Mouse (Mus musculus): ENCODE results near the gene Hs6st3. TPM values are rescaled to one million over a fixed set of nuclear protein-coding genes. Genes with fewer than 3 reads are reported as not detected.

Hs6st3 gene
- polyA plus RNA-seq, 1 experiment from 2014 or later: not detected

GRCm38 (mm10) chr14:119464883-119465282 is 326.7 kb downstream of the Hs6st3 start:
- H3K27ac ChIP-seq: no peak overlapping the region
- H3K9ac ChIP-seq: no peak overlapping the region
- no peaks in the 10 kb centered on the region for H3K4me1 ChIP-seq
- no peaks in the 10 kb centered on the region for H3K27me3 ChIP-seq (replicated peaks)
- ATAC-seq: no peak
- H3K4me3 ChIP-seq: no peak overlapping the region
- no peaks in the 10 kb centered on the region for H3K9me3 ChIP-seq (replicated peaks)
- no peak overlapping the region for H3K4me2 ChIP-seq
- H3K36me3 ChIP-seq: no peaks in the 10 kb centered on the region
- 77% methylated on average over 1 of the region's 1 CpGs for WGBS (ENCODE audit: insufficient replicate concordance)

- no peaks in the 10 kb centered on the region for H3K9me3 ChIP-seq (replicated peaks)
- no peak overlapping the region for H3K9ac ChIP-seq
- no peak overlapping the region for H3K27ac ChIP-seq
- H3K4me1 ChIP-seq: no peaks in the 10 kb centered on the region
- H3K27me3 ChIP-seq (replicated peaks): no peaks in the 10 kb centered on the region
- H3K4me3 ChIP-seq: no peak overlapping the region
- H3K4me2 ChIP-seq: no peak overlapping the region
- H3K36me3 ChIP-seq: no peaks in the 10 kb centered on the region
- 59% methylated on average over 5 of the region's 5 CpGs for WGBS (ENCODE audit: insufficient replicate concordance)
- no peak for ATAC-seq
These were observed 328.9 kb downstream of the Hs6st3 start for GRCm38 (mm10) chr14:119466899-119467588.

- no peak for ATAC-seq
- Histone ChIP-seq H3K27ac (no peak overlapping the region), H3K9ac (no peak overlapping the region), H3K4me1 (no peaks in the 10 kb centered on the region), H3K36me3 (no peaks in the 10 kb centered on the region), H3K27me3 (replicated peaks) (no peaks in the 10 kb centered on the region), H3K4me3 (no peak overlapping the region), H3K4me2 (no peak overlapping the region), H3K9me3 (replicated peaks) (no peaks in the 10 kb centered on the region)
- WGBS (ENCODE audit: insufficient replicate concordance): 78% methylated on average over 9 of the region's 9 CpGs
These were observed 338.4 kb downstream of the Hs6st3 start for GRCm38 (mm10) chr14:119476582-119476981.

GRCm38 (mm10) chr14:119477836-119478235 is 339.7 kb downstream of the Hs6st3 start:
- no peaks in the 10 kb centered on the region for H3K4me1 ChIP-seq
- H3K27ac ChIP-seq: no peak overlapping the region
- H3K27me3 ChIP-seq (replicated peaks): no peaks in the 10 kb centered on the region
- no peak for ATAC-seq
- 53% methylated on average over 4 of the region's 4 CpGs for WGBS (ENCODE audit: insufficient replicate concordance)
- H3K9ac ChIP-seq: no peak overlapping the region
- no peaks in the 10 kb centered on the region for H3K36me3 ChIP-seq
- H3K4me2 ChIP-seq: no peak overlapping the region
- H3K9me3 ChIP-seq (replicated peaks): no peaks in the 10 kb centered on the region
- H3K4me3 ChIP-seq: no peak overlapping the region

DNA sequence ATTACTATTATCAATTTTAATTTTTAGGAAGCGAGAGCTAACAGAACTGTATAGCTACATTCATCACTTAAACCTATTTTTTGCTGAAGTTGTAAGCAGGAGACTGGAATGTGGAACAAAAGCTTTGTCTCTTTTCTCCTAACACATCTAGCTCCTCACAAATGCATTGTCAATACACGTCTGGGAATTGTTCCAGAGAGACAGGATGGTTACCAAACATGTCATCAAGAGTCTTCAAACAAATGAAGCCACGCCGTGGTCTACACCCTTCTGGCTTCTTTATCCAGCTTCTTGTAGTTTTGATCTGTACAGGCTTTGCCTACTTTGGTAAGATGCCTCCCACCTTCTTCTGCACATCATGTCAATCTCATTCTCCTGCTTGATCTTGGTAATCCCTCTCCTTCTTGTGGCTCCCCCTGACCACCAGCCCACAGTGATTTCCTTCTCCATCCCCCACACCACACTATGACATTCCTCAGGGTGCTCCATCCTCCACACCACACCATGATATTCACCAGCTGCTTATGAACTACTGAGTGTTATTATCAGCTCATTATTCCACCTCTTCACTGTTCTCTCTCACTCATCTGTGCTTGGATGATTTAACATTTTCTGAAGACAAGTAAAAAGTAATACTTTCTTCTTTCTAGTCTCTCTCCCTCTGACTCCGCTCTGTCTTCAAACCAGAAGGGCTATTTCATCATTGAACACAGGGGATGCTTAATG is 351.0 kb downstream of the Hs6st3 start:
- no peak for ATAC-seq
- no peak overlapping the region for H3K4me3 ChIP-seq
- no peaks in the 10 kb centered on the region for H3K27me3 ChIP-seq (replicated peaks)
- no peaks in the 10 kb centered on the region for H3K36me3 ChIP-seq
- no peak overlapping the region for H3K9ac ChIP-seq
- no peak overlapping the region for H3K4me2 ChIP-seq
- no peak overlapping the region for H3K27ac ChIP-seq
- H3K4me1 ChIP-seq: no peaks in the 10 kb centered on the region
- no peaks in the 10 kb centered on the region for H3K9me3 ChIP-seq (replicated peaks)
- WGBS (ENCODE audit: insufficient replicate concordance): 66% methylated on average over 5 of the region's 5 CpGs

DNA sequence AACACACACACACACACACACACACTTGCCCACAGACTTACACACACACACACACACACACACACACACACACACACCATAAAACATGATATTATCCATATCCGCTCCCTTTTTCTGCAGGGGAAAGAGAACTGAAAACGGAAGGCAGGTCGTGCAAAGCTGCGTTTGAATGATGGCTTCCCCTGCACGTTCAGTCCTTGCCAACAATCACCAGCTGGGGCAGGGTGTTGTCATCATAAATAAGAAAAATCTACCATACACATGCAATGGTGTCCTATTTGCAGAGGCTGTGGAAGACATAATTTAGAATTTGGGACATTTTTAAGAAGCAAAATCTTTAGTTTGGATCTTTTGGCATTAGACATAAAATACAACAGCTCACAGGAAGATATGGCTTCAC is 382.5 kb downstream of the Hs6st3 start:
- Histone ChIP-seq H3K27ac (no peak overlapping the region), H3K4me3 (no peak overlapping the region), H3K4me1 (no peaks in the 10 kb centered on the region), H3K27me3 (replicated peaks) (no peaks in the 10 kb centered on the region), H3K9ac (no peak overlapping the region), H3K36me3 (no peaks in the 10 kb centered on the region), H3K4me2 (no peak overlapping the region), H3K9me3 (replicated peaks) (no peaks in the 10 kb centered on the region; the same call in 1 of the 2 replicates)
- 69% methylated on average over 5 of the region's 5 CpGs for WGBS (ENCODE audit: insufficient replicate concordance)
- no peak for ATAC-seq

- H3K4me1 ChIP-seq: no peaks in the 10 kb centered on the region
- ATAC-seq: no peak
- H3K4me3 ChIP-seq: no peak overlapping the region
- 72% methylated on average over 1 of the region's 1 CpGs for WGBS (ENCODE audit: insufficient replicate concordance)
- H3K9me3 ChIP-seq (replicated peaks): no peaks in the 10 kb centered on the region; the same call in 1 of the 2 replicates
- H3K4me2 ChIP-seq: no peak overlapping the region
- H3K27ac ChIP-seq: no peak overlapping the region
- H3K27me3 ChIP-seq (replicated peaks): no peaks in the 10 kb centered on the region
- H3K9ac ChIP-seq: no peak overlapping the region
- H3K36me3 ChIP-seq: no peaks in the 10 kb centered on the region
These were observed 382.9 kb downstream of the Hs6st3 start for GRCm38 (mm10) chr14:119521056-119521455.

DNA sequence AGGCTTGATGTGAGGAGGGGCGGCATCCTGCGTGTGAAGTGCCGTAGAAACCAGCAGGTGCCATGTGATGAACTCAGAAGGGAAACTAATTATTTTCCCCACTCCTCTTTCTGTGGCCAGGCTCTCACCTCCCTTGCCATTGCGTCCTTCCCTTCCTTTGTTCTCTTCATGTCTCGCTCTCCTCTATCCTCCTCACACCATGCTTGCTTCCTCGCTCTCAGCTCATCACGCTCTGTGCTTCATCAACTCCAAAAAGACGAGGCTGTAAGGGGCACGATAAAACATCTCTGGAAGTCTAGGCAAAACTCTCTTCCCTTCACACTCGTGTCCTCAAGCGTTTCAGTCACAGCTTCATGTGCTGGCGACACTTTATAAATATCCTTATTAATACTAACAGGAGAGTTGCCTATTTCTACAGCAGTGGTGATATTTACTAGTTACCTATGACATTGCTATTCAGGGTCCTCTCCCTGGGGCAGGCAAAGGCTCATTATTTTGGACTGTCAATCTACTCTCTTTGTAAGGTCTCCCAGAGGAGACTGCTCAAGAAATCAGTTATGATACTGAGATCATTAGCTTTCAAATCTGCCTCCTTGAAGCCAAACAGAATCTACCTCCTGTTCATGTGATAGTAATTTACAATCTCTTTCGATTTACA is 394.9 kb downstream of the Hs6st3 start:
- 71% methylated on average over 13 of the region's 13 CpGs for WGBS (ENCODE audit: insufficient replicate concordance)
- H3K27me3 ChIP-seq (replicated peaks): no peaks in the 10 kb centered on the region
- no peaks in the 10 kb centered on the region for H3K4me1 ChIP-seq
- H3K36me3 ChIP-seq: no peaks in the 10 kb centered on the region
- no peak overlapping the region for H3K4me3 ChIP-seq
- H3K27ac ChIP-seq: no peak overlapping the region
- no peak for ATAC-seq
- H3K4me2 ChIP-seq: no peak overlapping the region
- no peaks in the 10 kb centered on the region for H3K9me3 ChIP-seq (replicated peaks)
- no peak overlapping the region for H3K9ac ChIP-seq

GRCm38 (mm10) chr14:119540505-119540904 is 402.4 kb downstream of the Hs6st3 start:
- ATAC-seq: no peak
- no peak overlapping the region for H3K4me2 ChIP-seq
- H3K36me3 ChIP-seq: no peaks in the 10 kb centered on the region
- no peaks in the 10 kb centered on the region for H3K9me3 ChIP-seq (replicated peaks)
- no peak overlapping the region for H3K4me3 ChIP-seq
- no peak overlapping the region for H3K9ac ChIP-seq
- H3K27ac ChIP-seq: no peak overlapping the region
- WGBS (ENCODE audit: insufficient replicate concordance): 57% methylated on average over 5 of the region's 5 CpGs
- no peaks in the 10 kb centered on the region for H3K4me1 ChIP-seq
- H3K27me3 ChIP-seq (replicated peaks): no peaks in the 10 kb centered on the region

DNA sequence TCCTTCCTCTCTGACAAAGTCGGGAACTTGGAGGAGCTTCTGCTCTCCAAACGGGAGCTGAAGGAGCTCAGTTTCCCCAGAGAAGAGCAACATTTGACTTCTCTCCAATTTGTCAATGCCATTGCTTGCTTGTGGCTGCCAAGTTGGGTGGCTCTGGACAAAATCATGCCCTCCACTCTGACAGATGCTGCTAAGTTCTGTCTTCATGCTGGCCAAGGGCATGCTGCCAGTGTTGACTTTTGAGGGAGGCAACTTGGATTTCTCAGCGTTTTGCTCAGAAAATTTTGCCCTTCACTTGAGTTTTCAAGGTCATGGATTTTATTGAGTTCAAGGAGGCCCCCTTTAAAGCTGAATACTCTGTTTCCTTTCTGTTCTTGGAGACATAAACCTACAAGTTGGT is 406.5 kb downstream of the Hs6st3 start:
- Histone ChIP-seq H3K9me3 (replicated peaks) (no peaks in the 10 kb centered on the region), H3K27ac (no peak overlapping the region), H3K4me1 (no peaks in the 10 kb centered on the region), H3K9ac (no peak overlapping the region), H3K27me3 (replicated peaks) (no peaks in the 10 kb centered on the region), H3K36me3 (no peaks in the 10 kb centered on the region), H3K4me3 (no peak overlapping the region), H3K4me2 (no peak overlapping the region)
- ATAC-seq: no peak
- WGBS (ENCODE audit: insufficient replicate concordance): 59% methylated on average over 3 of the region's 3 CpGs

- H3K9ac ChIP-seq: no peak overlapping the region
- no peak overlapping the region for H3K4me2 ChIP-seq
- H3K4me3 ChIP-seq: no peak overlapping the region
- no peaks in the 10 kb centered on the region for H3K27me3 ChIP-seq (replicated peaks)
- no peaks in the 10 kb centered on the region for H3K9me3 ChIP-seq (replicated peaks)
- 65% methylated on average over 4 of the region's 4 CpGs for WGBS (ENCODE audit: insufficient replicate concordance)
- H3K36me3 ChIP-seq: no peaks in the 10 kb centered on the region
- no peak for ATAC-seq
- no peak overlapping the region for H3K27ac ChIP-seq
- H3K4me1 ChIP-seq: no peaks in the 10 kb centered on the region
These were observed 420.2 kb downstream of the Hs6st3 start for GRCm38 (mm10) chr14:119558356-119558755.

DNA sequence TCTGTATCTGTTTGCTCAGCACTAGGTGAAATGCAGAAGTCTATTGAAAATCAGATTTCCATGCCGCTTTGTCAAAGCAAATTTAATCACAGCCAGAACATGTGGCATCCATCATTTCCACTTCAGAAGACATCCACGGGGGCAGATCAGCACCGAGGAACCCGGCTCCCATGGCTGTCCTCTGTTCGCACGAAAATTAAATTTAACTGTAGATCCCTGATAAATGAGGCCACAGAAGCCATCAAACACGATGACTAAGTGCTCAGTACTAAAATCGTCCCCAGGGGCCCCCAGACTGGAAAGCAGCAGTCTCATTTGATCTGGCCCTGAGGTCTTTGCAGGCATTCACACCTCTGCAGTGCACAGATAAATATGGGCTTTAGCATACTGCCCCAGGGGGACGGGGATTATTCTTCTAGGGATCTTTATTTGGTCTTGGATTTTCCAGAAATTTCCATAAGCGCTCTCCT is 443.9 kb downstream of the Hs6st3 start:
- Histone ChIP-seq H3K4me2 (no peak overlapping the region), H3K9me3 (replicated peaks) (no peaks in the 10 kb centered on the region), H3K36me3 (no peaks in the 10 kb centered on the region), H3K27ac (no peak overlapping the region), H3K4me1 (no peaks in the 10 kb centered on the region), H3K27me3 (replicated peaks) (no peaks in the 10 kb centered on the region), H3K9ac (no peak overlapping the region), H3K4me3 (no peak overlapping the region)
- ATAC-seq: no peak
- WGBS (ENCODE audit: insufficient replicate concordance): 43% methylated on average over 10 of the region's 10 CpGs

Measured in liver, embryonic 12.5 days (tissue).